Mouse (Mus musculus): Measurements from ENCODE around the gene Arhgap22. TPM values are rescaled to one million over a fixed set of nuclear protein-coding genes. Genes with fewer than 3 reads are reported as not detected.

Arhgap22 gene
- total and polyA plus RNA-seq, 3 experiments, result 0.17 to 0.39 (median 0.29) TPM

DNA sequence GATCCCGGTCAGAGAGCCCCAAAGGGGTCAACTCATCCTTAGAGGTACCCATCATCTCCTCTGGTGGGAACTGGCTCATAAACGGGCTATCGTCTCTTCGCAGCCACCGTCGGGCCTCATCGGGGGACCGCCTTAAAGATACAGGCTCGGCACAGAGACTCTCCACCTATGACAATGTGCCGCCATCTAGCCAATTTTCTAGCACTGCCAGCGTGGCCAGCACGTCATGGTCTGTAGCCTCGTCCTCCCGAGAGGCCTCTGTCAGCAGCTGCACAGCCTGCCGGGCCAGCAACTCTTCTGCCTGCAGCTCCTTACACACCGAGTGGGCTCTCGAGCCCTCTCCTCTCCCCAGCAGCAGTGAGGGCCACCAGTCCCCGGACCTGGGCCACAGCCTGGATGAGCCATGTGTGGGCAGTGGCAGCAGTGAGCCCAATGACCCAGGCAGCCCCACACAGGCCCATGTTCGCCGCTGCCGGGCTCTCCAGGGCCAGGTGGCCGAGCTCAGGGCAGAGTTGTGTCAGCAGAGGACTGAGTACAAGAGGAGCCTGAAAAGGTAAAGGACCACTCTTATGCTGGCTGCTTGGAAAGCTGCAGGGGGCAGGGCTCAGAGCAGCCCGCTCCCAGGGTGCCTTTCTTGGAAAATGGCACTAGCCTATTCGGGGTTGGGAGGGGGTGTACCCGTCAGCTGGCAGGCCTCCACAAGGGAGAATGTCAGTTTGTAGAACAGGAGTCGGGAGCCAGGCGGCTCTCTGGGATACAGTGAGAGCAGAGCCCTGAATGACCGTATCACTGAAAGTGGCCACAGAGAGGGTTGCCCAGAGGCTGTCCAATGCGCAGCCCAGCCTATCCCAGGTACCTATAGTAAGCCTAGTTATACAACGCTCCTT is 153.3 kb downstream of the Arhgap22 start:
- TF ChIP-seq RCOR1 (conservative IDR thresholded peaks at IDR 0.05; ENCODE audit: low read depth, low read length) (no peak), JUN (IDR thresholded peaks at IDR 0.05; ENCODE audit: insufficient read depth, low read depth, low read length) (no peak), ZMIZ1 (IDR thresholded peaks at IDR 0.05; ENCODE audit: low read depth, low read length) (no peak), TBP (conservative IDR thresholded peaks at IDR 0.05; ENCODE audit: low read depth, low read length) (no peak), MAZ (IDR thresholded peaks at IDR 0.05; ENCODE audit: low read depth, low read length) (no peak), ELF1 (IDR thresholded peaks at IDR 0.05; ENCODE audit: low read depth, low read length) (no peak), MAX (IDR thresholded peaks at IDR 0.05; ENCODE audit: low read length) (no peak), JUND (conservative IDR thresholded peaks at IDR 0.05; ENCODE audit: low read depth, low read length) (no peak), UBTF (IDR thresholded peaks at IDR 0.05; ENCODE audit: low read depth, low read length) (no peak)

DNA sequence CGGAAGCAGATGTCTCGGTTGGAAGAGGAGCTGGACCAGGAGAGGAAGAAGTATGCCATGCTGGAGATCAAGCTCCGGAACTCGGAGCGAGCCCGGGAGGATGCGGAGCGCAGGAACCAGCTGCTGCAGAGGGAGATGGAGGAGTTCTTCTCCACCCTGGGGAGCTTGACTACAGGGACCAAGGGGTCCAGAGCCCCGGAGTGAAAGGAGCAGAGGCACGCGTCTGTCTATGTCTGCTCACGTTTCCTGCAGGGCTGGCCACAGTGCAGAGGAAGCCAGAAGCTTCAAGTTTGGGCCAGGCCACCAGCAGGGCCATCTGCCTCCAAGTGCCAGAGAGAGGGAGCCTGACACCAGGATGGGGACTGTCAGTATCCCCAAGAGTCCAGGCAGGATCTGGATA is 155.5 kb downstream of the Arhgap22 start:
- H3K9me3 ChIP-seq (replicated peaks; ENCODE audit: low read length), result no peaks in the 10 kb centered on the region
- H3K4me2 ChIP-seq (ENCODE audit: insufficient read depth, low read depth, poor library complexity, severe bottlenecking), result no peak overlapping the region
- no peak for DNase-seq (ENCODE audit: extremely low read depth)
- no peak overlapping the region for H3K9ac ChIP-seq (ENCODE audit: insufficient read depth, low read depth)
- no peaks in the 10 kb centered on the region for H3K27me3 ChIP-seq (replicated peaks)
- H3K4me1 ChIP-seq (ENCODE audit: control insufficient read depth in 1 of 2, insufficient read depth in 2 of 2), result no peaks in the 10 kb centered on the region
- dilution Hi-C loops (cut with MboI; ENCODE audit: extremely low pct_ligation_motif_present, extremely low pct_unique_long_range_greater_than_20kb, low sequenced_read_pairs), result no loop called here
- H3K4me3 ChIP-seq (replicated peaks in 1 of 3; ENCODE audit: low read depth in 2 of 3, low read length in 2 of 3, poor library complexity in 1 of 3), result no peak overlapping the region
- in situ Hi-C loops (cut with MboI; ENCODE audit: low pct_ligation_motif_present, low pct_unique_long_range_greater_than_20kb, low sequenced_read_pairs), result loop anchor here (10.0 kb wide), 1 partner anchor 155 kb away; the partner anchor contains the start of gene Arhgap22
- no peak overlapping the region for H3K27ac ChIP-seq (ENCODE audit: insufficient read depth, low read depth)
- no peak for TF ChIP-seq MXI1 (IDR thresholded peaks at IDR 0.05; ENCODE audit: low read depth, low read length)
- no peak for TF ChIP-seq TCF12 (IDR thresholded peaks at IDR 0.05; ENCODE audit: low read depth, low read length)
- H3K36me3 ChIP-seq (replicated peaks in 1 of 2; ENCODE audit: control insufficient read depth in 1 of 2, insufficient read depth in 1 of 2, low read length in 1 of 2), result no peaks in the 10 kb centered on the region
- no peaks in the 10 kb centered on the region for H3K79me2 ChIP-seq (replicated peaks; ENCODE audit: control insufficient read depth, extremely low read depth, insufficient read depth, poor library complexity, severe bottlenecking)

More for the DNA sequence above, 153.3 kb downstream of the Arhgap22 start:
- peaks cover 7% of the 10 kb centered on the region for H3K27me3 ChIP-seq (replicated peaks)
- no peak overlapping the region for H3K9ac ChIP-seq (ENCODE audit: insufficient read depth, low read depth)
- no peaks in the 10 kb centered on the region for H3K9me3 ChIP-seq (replicated peaks; ENCODE audit: low read length)
- H3K79me2 ChIP-seq (replicated peaks; ENCODE audit: control insufficient read depth, extremely low read depth, insufficient read depth, poor library complexity, severe bottlenecking), result no peaks in the 10 kb centered on the region
- no peaks in the 10 kb centered on the region for H3K36me3 ChIP-seq (replicated peaks in 1 of 2; ENCODE audit: control insufficient read depth in 1 of 2, insufficient read depth in 1 of 2, low read length in 1 of 2)
- dilution Hi-C loops (cut with MboI; ENCODE audit: extremely low pct_ligation_motif_present, extremely low pct_unique_long_range_greater_than_20kb, low sequenced_read_pairs), result no loop called here
- H3K4me2 ChIP-seq (ENCODE audit: insufficient read depth, low read depth, poor library complexity, severe bottlenecking), result no peak overlapping the region
- in situ Hi-C loops (cut with MboI; ENCODE audit: low pct_ligation_motif_present, low pct_unique_long_range_greater_than_20kb, low sequenced_read_pairs), result loop anchor here (10.0 kb wide), 1 partner anchor 152 kb away; the partner anchor contains the start of gene Arhgap22
- peaks cover 0 to 2% of the 10 kb centered on the region in 2 experiments; a peak in 1 of 4 replicates for H3K4me1 ChIP-seq (ENCODE audit: control insufficient read depth in 1 of 2, insufficient read depth in 2 of 2)
- H3K27ac ChIP-seq (ENCODE audit: insufficient read depth, low read depth), result no peak overlapping the region
- no peak overlapping the region for H3K4me3 ChIP-seq (replicated peaks in 1 of 3; ENCODE audit: low read depth in 2 of 3, low read length in 2 of 3, poor library complexity in 1 of 3)
- no peak for DNase-seq (ENCODE audit: extremely low read depth)

DNA sequence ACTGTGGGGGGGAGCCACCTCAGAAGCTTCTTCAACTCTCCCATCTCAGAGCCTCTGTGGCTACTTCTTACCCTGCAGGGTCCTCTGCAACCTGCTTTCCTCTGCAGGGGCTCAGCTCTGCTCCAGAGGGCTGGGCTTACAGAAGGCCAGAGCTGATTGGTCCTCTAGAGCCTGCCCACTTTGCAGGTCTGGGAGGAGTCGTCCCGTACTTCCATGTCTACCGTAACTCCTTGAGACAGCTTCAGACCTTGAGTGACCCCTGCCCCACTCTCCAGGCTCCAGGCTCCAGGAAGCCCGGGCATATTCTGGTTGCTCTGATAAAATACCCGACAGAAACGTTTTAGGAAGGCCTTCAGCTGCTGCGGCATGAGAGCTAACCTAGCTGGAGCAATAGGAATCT is 156.2 kb downstream of the Arhgap22 start:
- Histone ChIP-seq H3K9me3 (replicated peaks; ENCODE audit: low read length) (no peaks in the 10 kb centered on the region), H3K4me1 (ENCODE audit: control insufficient read depth in 1 of 2, insufficient read depth in 2 of 2) (no peaks in the 10 kb centered on the region), H3K79me2 (replicated peaks; ENCODE audit: control insufficient read depth, extremely low read depth, insufficient read depth, poor library complexity, severe bottlenecking) (no peaks in the 10 kb centered on the region), H3K4me2 (ENCODE audit: insufficient read depth, low read depth, poor library complexity, severe bottlenecking) (no peak overlapping the region), H3K27ac (ENCODE audit: insufficient read depth, low read depth) (no peak overlapping the region), H3K27me3 (replicated peaks) (no peaks in the 10 kb centered on the region), H3K4me3 (replicated peaks in 1 of 3; ENCODE audit: low read depth in 2 of 3, low read length in 2 of 3, poor library complexity in 1 of 3) (no peak overlapping the region), H3K36me3 (replicated peaks in 1 of 2; ENCODE audit: control insufficient read depth in 1 of 2, insufficient read depth in 1 of 2, low read length in 1 of 2) (no peaks in the 10 kb centered on the region), H3K9ac (ENCODE audit: insufficient read depth, low read depth) (no peak overlapping the region)
- no peak for DNase-seq (ENCODE audit: extremely low read depth)
- TF ChIP-seq JUN (IDR thresholded peaks at IDR 0.05; ENCODE audit: insufficient read depth, low read depth, low read length), result no peak
- TF ChIP-seq GABPA (IDR thresholded peaks at IDR 0.05; ENCODE audit: insufficient replicate concordance, low read depth, low read length), result no peak
- TF ChIP-seq RCOR1 (conservative IDR thresholded peaks at IDR 0.05; ENCODE audit: low read depth, low read length), result no peak
- no peak for TF ChIP-seq SIN3A (IDR thresholded peaks at IDR 0.05; ENCODE audit: low read length)
- no peak for TF ChIP-seq ZKSCAN1 (IDR thresholded peaks at IDR 0.05; ENCODE audit: borderline replicate concordance, low read depth, low read length)
- TF ChIP-seq UBTF (IDR thresholded peaks at IDR 0.05; ENCODE audit: low read depth, low read length), result no peak
- TF ChIP-seq MAFK (IDR thresholded peaks at IDR 0.05; ENCODE audit: insufficient replicate concordance, low read length), result no peak
- TF ChIP-seq TBP (conservative IDR thresholded peaks at IDR 0.05; ENCODE audit: low read depth, low read length), result no peak
- TF ChIP-seq NELFE (IDR thresholded peaks at IDR 0.05; ENCODE audit: low read depth, low read length), result no peak
- no peak for TF ChIP-seq MYC (IDR thresholded peaks at IDR 0.05; ENCODE audit: low read depth, low read length)
- TF ChIP-seq ZMIZ1 (IDR thresholded peaks at IDR 0.05; ENCODE audit: low read depth, low read length), result no peak
- no peak for TF ChIP-seq USF2 (conservative IDR thresholded peaks at IDR 0.05; ENCODE audit: low read depth, low read length)
- dilution Hi-C loops (cut with MboI; ENCODE audit: extremely low pct_ligation_motif_present, extremely low pct_unique_long_range_greater_than_20kb, low sequenced_read_pairs), result no loop called here
- in situ Hi-C loops (cut with MboI; ENCODE audit: low pct_ligation_motif_present, low pct_unique_long_range_greater_than_20kb, low sequenced_read_pairs), result no loop called here

All from CH12.LX (cell line).